Mouse (Mus musculus): ENCODE results near the gene Alkbh5. TPM values are rescaled to one million over a fixed set of nuclear protein-coding genes. Genes with fewer than 3 reads are reported as not detected.

Alkbh5 gene
- polyA plus RNA-seq (2015; fragmentation: Nextera tagmentation; extraction: Ambion mirVana): 31.8 and 41.4 TPM in 2 replicates

DNA sequence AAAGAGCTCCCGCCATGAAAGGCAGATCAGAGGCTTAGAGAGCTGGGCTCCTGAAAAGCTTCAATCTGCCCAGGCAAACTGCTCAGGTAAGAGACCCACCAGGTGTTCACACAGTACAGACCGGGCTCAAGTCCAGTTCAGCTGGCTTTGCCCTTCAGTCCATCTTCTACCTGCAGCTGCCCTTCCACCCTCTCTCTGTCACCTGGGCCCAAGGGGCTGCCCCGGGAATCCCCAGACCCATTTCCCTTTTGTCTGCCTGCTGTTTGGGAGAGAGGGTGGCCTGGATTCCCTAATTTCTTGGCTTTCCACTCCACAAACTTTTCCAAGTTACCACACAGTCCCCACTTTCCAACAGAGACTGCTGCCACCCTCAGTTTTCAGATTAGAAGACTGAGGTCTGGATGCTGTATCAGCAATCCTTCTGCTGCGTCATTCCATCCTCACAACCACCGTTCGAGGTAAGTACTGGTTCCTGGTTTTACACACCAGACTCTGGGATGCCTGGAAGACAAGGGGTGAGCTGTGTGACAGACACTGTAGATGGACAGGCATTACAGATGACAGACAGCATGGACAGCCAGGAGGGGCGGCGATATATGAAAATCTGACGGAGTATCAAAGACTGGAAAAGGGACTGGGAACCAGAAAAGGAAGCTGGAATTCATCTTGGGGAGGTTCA, at the start of gene Alkbh5:
TSS of gene Alkbh5 (plus strand) at position 202 of the 679 bp plus-strand sequence.
- DNase-seq (ENCODE audit: low spot score): no peak

DNA sequence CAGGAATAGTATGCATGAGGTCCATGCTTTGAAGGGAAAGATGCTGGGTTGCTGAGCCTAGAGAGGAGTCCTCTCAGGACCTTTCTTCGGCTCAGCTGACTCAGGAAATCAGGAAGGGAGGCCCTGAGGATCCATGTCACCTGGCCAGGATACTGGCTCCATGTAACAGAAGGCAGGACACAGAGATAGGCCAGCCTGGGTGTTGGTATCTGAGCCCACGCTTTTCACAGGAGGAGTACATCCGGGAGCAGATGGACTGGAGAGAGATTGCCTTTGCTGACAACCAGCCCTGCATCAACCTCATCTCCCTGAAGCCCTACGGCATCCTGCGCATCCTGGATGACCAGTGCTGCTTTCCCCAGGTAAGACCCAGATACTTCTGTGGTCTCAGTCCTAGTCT, 43.5 kb upstream of the Alkbh5 start:
- no peak for DNase-seq (ENCODE audit: low spot score)

DNA sequence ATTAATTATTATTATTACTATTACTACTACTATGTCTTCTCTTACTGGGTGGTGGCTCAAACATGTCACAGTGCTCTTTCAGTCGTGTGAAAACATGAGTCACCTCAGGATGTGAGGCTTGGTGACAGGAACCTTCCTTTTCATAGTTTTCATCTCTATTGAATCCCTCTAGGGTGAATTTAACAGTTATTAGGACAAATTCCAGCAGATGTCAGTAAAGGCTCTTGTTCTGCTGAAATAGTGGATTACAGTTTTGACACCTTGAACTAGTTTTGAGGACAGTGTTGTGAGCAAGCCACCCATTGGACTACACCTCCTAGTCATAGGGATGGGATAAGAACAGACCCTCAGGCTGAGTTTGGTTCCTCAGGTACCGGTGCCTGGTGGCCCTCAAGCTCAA, 40.5 kb upstream of the Alkbh5 start:
- no peak for DNase-seq (ENCODE audit: low spot score)

DNA sequence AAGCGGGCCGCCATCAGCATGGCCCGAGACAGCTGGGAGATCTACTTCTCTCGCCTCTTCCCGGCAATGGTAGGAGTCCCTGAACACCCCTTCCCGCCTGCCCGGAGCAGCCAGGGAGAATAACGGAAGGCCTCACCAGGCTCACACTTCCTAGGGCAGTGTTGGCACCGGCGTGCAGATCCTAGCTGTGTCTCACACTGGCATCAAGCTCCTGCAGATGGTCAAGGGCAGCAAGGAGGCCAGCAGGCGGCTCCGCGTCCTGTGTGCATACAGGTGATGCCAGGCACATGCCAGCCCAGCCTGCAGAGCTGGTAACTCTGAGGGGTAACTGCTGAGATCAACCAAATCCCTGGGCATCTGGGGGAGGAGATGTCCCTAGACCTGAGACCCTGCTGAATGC, 28.9 kb upstream of the Alkbh5 start:
- no peak for DNase-seq (ENCODE audit: low spot score)

DNA sequence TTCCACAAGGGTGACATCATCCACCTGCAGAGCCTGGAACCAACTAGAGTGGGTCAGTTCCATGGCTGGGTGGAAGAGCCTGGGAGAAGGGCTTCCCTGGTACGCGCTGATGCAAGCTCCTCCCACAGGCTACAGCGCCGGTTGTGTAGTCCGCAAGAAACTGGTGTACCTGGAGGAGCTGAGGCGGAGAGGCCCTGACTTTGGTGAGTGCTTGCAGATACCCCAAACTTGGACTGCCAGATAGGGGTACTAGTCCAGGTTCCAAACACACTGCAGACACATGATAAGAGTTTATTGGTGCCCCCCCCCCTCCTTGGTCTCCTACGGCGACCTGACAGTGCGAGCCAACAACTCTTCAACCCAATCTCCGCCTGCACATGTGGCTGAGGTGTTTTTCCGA, 27.2 kb upstream of the Alkbh5 start:
- DNase-seq (ENCODE audit: low spot score): no peak

DNA sequence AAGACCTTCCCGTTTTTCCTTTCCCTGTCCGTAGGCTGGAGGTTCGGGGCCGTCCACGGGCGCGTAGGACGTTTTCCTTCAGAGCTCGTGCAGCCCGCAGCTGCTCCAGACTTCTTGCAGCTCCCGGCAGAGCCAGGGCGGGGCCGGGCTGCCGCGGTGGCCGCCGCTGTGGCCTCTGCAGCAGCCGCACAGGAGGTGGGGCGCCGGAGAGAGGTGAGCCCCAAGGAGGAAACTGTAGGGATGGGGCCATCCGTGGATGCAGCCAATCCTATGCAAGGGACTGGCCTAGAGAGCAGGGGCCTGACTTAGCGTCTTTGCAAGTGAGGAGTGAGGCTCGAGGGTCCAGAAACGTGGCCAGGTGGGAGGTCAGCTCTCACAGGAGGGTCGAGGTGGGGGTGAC, 26.7 kb upstream of the Alkbh5 start:
- DNase-seq (ENCODE audit: low spot score): peak; percentile 15

DNA sequence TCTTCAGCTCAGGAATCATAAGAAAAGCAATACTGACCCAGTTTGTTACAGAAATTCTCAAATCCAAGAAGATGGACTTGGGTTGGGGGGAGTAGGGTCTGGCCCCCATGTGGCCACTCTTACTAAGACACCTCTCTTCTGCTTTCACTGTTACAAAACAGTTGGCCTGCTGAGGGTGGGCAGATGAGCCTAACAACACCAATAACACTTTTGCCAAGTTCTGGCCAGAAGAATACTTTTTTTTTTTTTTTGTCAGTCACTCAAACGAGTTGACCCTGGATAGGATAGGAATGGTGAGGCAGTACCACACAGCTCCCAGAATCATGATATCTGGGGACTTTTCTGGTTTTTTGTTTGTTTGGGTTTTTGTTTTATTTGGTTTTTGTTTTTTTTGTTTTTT, 24.3 kb upstream of the Alkbh5 start:
- DNase-seq (ENCODE audit: low spot score): no peak

DNA sequence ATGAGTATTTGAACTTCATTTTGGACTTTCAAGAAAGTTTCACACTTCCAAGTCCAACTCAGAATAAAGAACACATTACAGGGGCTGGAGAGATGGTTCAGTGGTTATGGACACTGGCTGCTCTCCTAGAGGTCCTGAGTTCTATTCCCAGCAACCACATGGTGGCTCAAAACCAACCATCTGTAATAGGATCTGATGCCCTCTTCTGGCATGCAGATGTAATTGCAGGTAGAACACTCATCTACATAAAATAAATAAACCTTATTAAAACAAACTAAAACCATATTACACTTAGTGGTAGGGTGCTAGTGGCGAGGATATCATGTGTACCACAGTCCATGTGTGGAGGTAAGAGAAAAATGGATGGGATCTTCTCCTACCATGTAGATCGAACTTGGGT, 23.7 kb upstream of the Alkbh5 start:
- DNase-seq (ENCODE audit: low spot score): no peak

DNA sequence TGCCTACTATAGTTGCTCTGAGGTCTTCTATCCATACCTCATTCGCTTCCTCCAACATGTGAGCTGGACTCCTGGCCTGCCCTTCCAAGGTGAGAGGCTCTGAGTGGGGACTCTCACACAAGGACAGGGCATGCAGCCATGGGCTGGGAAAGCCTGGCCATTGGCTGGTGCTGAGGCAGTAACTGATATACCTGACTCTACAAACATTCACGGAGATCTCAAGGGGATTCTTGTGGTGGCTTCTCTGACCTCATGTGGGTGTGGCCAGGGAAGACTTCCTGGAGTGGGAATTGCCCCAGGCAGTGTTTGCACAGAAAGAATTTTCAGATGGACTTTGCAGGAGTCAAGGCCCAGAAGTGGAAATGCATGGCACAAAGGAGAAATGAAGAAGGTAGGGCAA, 21.2 kb upstream of the Alkbh5 start:
- no peak for DNase-seq (ENCODE audit: low spot score)

DNA sequence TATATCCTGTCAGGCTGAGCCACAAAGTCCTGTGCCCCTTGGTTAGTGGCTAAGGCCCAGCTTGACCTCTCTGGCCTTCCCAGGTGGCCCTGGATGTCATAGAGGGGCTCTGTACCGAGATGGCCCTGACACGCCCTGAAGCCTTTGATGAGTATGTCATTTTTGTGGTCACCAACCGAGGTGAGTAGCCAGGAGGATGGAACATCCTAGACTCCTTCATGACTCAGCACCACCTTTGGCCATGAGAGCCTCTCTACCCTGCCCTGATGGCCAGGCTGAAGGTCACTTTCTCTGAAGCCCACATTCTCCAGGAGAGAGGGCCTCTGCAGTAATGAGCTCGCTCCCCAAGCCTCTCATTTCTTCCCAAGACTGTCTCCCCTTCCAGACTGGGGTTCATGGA, 17.9 kb upstream of the Alkbh5 start:
- DNase-seq (ENCODE audit: low spot score): no peak

DNA sequence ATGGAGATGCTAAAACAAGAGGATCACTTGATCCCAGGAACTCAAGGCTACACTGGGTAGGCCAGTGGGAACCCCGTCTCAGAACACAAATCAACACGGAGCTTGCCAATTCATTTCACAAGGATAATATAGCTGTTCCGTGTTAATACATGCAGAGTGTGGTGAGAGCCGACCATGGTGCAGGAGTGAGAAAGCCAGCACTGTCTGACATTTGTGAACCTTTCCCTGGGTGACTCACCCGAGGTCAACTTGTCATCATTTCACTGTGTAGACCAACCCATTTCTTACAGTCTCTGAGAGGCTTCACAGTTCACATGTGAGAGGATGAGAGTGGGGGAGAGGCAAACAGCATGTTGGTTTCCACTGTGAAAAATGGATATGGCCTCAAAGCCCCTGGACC, 14.2 kb upstream of the Alkbh5 start:
- no peak for DNase-seq (ENCODE audit: low spot score)

DNA sequence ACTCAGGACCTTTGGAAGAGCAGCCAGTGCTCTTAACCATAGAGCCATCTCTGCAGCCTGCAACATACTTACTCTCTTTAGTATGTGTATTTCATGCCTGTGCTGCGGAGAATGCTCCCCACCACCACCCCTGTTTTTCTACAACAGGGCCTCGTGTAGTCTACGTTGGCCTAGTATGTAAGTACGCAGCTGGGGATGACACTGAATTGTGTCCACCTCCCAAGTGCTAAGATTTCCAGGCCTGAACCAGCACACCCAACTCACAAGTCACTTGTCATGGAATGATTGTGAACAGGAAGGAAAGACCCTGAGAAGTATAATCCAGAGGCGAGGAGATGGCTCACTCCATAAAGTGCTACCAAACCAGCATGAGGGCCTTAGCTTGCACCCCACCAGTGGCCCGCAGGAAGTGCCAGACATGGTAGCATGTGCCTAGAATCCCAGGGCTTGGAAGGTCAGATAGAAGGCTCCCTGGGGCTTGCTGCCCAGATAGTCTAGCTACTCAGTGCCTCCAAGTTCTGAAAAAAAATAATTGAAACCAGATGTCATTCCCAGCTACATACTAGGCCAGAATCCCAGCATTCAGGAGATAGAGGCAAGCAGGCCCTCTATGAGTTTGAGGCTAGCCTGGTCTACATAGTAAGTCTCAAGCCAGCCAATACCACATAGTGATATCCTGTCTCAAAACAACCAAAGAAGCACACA, 13.4 kb upstream of the Alkbh5 start:
- no peak for DNase-seq (ENCODE audit: low spot score)

DNA sequence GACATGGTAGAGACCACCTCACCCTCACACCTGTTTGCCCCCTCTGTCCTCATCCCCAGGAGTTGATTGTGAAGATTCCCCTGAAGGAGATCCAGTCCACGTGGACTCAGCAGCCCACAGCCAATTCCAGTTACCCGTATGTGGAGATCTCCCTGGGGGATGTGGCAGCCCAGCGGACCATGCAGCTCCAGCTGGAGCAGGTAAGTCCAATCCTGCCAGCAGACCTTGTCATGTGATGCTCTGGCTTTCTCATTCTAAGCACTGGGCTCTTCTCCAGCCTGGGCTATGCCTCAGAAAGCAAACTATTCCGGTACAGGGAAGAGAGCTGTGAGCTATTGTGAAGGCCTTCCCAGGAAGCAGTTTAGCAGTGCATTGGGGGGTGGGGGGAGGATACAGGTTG, 9.7 kb upstream of the Alkbh5 start:
- DNase-seq (ENCODE audit: low spot score): no peak

DNA sequence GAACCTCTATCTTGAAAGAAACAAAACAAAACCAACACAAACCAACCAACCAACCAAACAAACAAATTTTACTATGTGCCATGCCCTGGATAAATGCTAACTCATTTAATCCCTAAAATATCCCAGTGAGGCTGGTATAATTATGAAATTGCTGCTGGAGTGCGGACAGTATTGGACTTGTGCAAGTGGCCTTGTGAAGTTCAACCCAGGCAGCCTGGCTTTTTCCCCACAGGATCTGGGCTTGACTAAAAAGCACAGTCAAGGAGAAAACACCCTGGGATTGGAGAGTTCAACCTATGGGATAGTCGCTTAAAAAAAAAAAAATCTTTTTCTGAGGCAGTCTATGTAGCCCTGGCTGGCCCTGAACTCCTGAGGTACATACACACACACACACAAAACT, 505 bp upstream of the Alkbh5 start:
- DNase-seq (ENCODE audit: low spot score): no peak

DNA sequence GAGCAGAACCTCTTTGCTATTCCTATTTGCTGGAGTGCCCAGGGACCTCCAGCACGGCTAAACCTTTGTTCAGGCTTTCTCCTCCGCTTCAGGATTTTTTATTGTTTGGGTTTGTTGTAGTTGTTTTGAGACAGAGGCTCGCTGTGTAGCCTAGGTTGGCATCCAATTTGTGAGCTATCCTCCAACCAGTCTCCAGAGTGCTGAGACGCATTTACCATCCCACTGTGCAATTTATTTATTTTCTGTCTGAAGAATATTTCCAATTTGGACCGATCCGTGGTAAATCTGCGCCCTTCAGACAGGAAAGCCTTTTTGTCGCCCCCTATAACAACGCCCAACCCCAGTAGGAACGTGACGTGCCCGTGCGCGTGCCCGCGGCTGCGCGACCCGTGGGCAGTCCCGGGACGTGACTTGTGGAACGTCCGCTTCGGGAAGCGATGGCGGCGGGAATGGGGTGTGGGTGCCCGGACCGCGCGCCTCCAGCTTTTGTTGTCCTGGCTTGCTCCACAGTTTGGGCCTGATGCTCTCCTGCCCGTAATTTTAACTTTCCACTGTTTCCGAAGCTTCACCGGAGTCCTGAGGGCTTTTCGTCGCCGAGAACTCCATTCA, 782 bp downstream of the Alkbh5 start:
- DNase-seq (ENCODE audit: low spot score): peak; percentile 85

DNA sequence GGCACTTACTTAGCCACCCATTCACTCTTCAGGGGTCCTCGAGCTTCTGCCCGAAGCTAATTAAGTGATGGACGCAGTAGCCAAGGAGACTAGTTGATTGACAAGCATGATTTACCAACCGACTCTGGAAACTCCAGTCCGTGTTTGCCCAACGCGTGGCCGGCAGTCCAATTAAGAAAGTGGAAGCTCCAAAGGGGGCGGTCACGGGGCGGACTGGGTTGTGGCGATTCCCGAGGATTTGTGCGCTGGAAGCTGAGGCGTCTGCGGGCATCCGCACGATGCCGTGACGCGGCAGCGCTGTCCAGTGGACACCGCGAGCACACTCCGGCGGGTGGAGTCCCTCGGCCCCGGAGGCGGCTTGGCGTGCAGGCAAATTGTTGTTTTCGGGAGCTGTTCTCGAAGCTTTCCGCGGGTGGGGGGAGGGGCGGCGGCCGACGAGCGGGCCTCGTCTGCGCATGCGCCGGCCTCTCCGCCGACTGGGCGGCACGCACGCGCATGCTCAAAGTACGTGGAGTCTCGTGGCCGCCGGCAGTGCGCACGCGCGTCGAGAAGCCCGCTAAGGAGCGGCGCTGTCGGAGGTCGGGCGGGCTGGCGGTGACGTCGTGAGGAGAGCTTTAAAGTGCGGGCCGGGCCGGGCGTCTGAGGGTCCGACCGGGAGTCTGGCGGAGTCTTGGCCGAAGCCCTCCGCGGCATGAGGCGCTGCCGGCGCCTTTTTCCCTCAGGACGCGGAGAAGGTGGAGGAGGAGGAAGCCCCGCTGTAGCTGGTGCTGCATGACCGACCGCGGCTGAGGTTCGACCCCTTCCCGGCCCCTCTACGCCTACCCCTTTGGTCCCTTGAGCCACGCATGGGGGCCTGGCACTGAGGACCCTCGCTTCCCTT, 1.5 kb downstream of the Alkbh5 start:
- peak; percentile 96 for DNase-seq (ENCODE audit: low spot score)

DNA sequence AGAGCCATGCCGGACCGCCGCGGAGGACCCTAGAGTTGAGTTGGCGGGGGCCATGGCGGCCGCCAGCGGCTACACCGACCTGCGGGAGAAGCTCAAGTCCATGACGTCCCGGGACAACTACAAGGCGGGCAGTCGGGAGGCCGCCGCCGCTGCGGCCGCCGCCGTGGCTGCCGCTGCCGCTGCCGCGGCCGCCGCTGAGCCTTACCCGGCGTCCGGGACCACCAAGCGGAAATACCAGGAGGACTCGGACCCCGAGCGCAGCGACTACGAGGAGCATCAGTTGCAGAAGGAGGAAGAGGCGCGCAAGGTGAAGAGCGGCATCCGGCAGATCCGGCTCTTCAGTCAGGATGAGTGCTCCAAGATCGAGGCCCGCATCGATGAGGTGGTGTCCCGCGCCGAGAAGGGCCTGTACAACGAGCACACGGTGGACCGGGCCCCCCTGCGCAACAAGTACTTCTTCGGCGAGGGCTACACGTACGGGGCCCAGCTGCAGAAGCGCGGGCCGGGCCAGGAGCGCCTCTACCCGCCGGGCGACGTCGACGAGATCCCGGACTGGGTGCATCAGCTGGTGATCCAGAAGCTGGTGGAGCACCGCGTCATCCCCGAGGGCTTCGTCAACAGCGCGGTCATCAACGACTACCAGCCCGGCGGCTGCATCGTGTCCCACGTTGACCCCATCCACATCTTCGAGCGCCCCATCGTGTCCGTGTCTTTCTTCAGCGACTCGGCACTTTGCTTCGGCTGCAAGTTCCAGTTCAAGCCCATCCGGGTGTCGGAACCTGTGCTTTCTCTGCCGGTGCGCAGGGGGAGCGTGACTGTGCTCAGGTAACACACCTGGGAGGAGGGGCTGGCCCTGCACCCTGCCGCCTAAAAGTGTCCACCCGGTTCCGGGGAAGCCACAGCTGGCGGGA, 2.4 kb downstream of the Alkbh5 start:
- DNase-seq (ENCODE audit: low spot score): peak; percentile 68

DNA sequence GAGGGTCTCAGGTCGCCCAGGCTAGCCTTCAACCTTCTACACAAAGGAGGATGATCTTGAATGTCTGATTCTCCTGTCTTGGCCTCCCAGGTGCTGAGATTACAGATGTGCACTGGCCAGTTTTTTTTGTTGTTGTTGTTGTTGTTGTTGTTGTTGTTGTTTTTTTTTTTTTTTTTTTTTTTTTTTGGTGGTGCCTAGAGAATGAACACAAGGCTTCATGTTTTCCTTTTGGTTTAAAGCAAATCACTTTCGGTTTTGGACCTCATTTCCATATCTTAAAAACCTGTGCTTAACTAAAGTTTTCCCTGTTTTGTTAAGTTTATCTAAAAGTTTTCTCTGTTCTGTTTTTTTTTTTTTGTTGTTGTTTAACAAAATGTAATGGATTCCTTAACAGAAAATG, 3.4 kb downstream of the Alkbh5 start:
- no peak for DNase-seq (ENCODE audit: low spot score)

DNA sequence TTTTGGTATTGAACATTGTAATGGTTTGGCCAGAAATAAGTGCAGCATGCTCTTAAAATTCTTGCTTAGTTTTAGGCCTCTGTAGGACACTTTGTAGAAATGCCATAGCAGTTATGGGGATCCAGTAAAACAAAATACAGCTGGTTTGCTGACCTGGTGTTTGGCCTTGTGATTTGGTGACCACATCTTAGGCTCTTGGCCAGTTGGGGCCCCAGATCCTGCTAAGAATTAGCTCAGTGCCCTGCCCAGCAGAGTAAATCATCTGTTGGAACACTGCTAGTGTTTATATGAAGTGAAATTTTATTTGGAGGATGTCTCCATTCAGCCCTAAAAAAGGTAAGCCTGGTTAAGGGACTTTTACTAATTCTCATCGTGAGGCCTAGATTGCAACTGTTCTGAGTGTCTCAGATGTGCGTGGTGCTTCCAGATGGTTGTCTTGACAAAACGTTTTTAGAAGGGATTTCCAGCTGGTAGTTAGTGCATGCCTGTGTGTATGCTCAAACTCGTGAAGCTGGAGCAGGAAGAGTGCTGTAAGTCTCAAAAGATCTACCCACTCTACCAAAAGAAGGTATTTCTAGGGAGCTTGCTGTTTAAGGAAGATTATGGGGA, 3.9 kb downstream of the Alkbh5 start:
- DNase-seq (ENCODE audit: low spot score): no peak

DNA sequence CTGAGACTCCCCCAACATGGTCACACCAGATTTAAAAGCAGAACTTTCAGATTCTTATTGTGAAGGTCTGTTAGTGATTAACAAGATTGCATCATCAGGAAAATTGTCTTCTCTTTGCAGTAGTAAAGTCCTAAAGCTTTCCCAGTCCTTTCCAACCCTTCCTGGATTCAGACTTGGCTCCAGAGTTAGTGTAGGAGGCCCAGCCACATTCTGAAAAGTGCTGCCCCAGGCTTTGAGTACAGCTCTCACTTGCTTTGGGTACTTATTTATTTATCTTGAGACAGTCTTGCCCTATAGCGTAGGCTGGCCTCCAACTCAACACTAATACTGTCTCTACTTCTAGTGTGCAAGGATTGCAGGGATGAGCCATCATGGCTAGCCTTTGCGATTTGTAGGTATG, 4.6 kb downstream of the Alkbh5 start:
- DNase-seq (ENCODE audit: low spot score): no peak

Data from thymus, postnatal 0 days (tissue).